Mouse (Mus musculus) intestine, embryonic 15.5 days (tissue): Measurements from ENCODE around the gene Dtnb. TPM values are rescaled to one million over a fixed set of nuclear protein-coding genes. Genes with fewer than 3 reads are reported as not detected.

Experiments used
- ATAC-seq: fragments of 200-750 bp; cut with Nextera tagmentation; 2 replicates; pipeline ENCODE4 v1.8.0; 2017; ENCODE audit warnings: moderate TSS enrichment, moderate library complexity
- H3K27ac ChIP-seq: fragments of 300-500 bp; sonication (generic); 2 replicates; pipeline ENCODE4 v1.5.1; 2015; ENCODE audit warnings: mild to moderate bottlenecking, inconsistent platforms
- H3K27me3 ChIP-seq: fragments of 300-500 bp; sonication (generic); replicated peaks from 2 replicates; pipeline ENCODE4 v1.6.1; 2015; ENCODE audit warnings: inconsistent platforms
- H3K36me3 ChIP-seq: fragments of 300-500 bp; sonication (generic); 2 replicates; pipeline ENCODE4 v1.6.1; 2015; ENCODE audit warnings: inconsistent platforms
- H3K4me1 ChIP-seq: fragments of 300-500 bp; sonication (generic); replicated peaks from 2 replicates; pipeline ENCODE4 v1.6.1; 2015; ENCODE audit warnings: inconsistent platforms
- H3K4me2 ChIP-seq: fragments of 300-500 bp; sonication (generic); replicated peaks from 2 replicates; pipeline ENCODE4 v1.6.1; 2015; ENCODE audit warnings: mild to moderate bottlenecking, inconsistent platforms
- H3K4me3 ChIP-seq: fragments of 300-500 bp; sonication (generic); replicated peaks from 2 replicates; pipeline ENCODE4 v1.5.1; 2015; ENCODE audit warnings: inconsistent platforms
- H3K9ac ChIP-seq: fragments of 300-500 bp; sonication (generic); 2 replicates; pipeline ENCODE4 v1.6.1; 2015; ENCODE audit warnings: inconsistent platforms
- H3K9me3 ChIP-seq: fragments of 300-500 bp; sonication (generic); 2 replicates; pipeline ENCODE4 v1.6.1; 2016; ENCODE audit warnings: inconsistent platforms
- WGBS: fragments of 180-500 bp; shearing (Covaris S2); methylation state at CpG from one replicate; pipeline ENCODE4 v1.1.7; 2015; 5-methylcytosine and 5-hydroxymethylcytosine counted together
- polyA plus RNA-seq: library from polyadenylated mRNA; unstranded; fragments of >200 nt; fragmentation: Nextera tagmentation; extraction: Ambion mirVana; gene quantifications from 2 replicates; pipeline ENCODE4 v1.2.1, GENCODE M21; 2015

The Dtnb gene
- polyA plus RNA-seq, 1 experiment from 2014 or later: 25.0 TPM

GRCm38 (mm10) chr12:3808396-3808981 lies 236.3 kb downstream of the Dtnb start:
- peak overlapping the region; percentile 85 for H3K9ac ChIP-seq
- H3K27me3 ChIP-seq: no peaks in the 10 kb centered on the region
- H3K9me3 ChIP-seq: no peaks in the 10 kb centered on the region
- H3K4me3 ChIP-seq: peak overlapping the region; percentile 92
- H3K27ac ChIP-seq: peak overlapping the region; percentile 96
- 5% methylated on average over 10 of the region's 10 CpGs for WGBS
- no peaks in the 10 kb centered on the region for H3K36me3 ChIP-seq
- H3K4me2 ChIP-seq: peak overlapping the region; percentile 78
- ATAC-seq: peak; percentile 41
- peaks cover 48% of the 10 kb centered on the region for H3K4me1 ChIP-seq

GRCm38 (mm10) chr12:3809520-3810180 lies 237.5 kb downstream of the Dtnb start:
- Histone ChIP-seq H3K4me1 (peaks cover 53% of the 10 kb centered on the region), H3K4me2 (peak overlapping the region; percentile 78), H3K27ac (0 out of 2 replicates have a peak overlapping the region, but pooled peaks have one; percentile 32), H3K4me3 (no peak overlapping the region; the same call in 1 of the 2 replicates), H3K27me3 (no peaks in the 10 kb centered on the region), H3K36me3 (no peaks in the 10 kb centered on the region; the same call in 1 of the 2 replicates), H3K9me3 (no peaks in the 10 kb centered on the region), H3K9ac (no peak overlapping the region)
- ATAC-seq: no peak
- WGBS: 49% methylated on average over 7 of the region's 7 CpGs

GRCm38 (mm10) chr12:3810455-3810854 lies 238.3 kb downstream of the Dtnb start:
- Histone ChIP-seq H3K27ac (0 out of 2 replicates have a peak overlapping the region, but pooled peaks have one; percentile 7), H3K9me3 (no peaks in the 10 kb centered on the region), H3K36me3 (no peaks in the 10 kb centered on the region; the same call in 1 of the 2 replicates), H3K9ac (no peak overlapping the region), H3K27me3 (no peaks in the 10 kb centered on the region), H3K4me2 (peak overlapping the region; percentile 78), H3K4me3 (no peak overlapping the region), H3K4me1 (peaks cover 59% of the 10 kb centered on the region)
- ATAC-seq: no peak
- WGBS: 17% methylated on average over 4 of the region's 4 CpGs

- H3K9me3 ChIP-seq: no peaks in the 10 kb centered on the region
- no peak overlapping the region for H3K4me3 ChIP-seq
- no peak for ATAC-seq
- peaks cover 58% of the 10 kb centered on the region for H3K4me1 ChIP-seq
- no peak overlapping the region for H3K9ac ChIP-seq
- H3K27me3 ChIP-seq: no peaks in the 10 kb centered on the region
- WGBS: 24% methylated on average over 5 of the region's 5 CpGs
- peak overlapping the region; percentile 37 for H3K4me2 ChIP-seq
- no peaks in the 10 kb centered on the region; the same call in 1 of the 2 replicates for H3K36me3 ChIP-seq
- 0 out of 2 replicates have a peak overlapping the region, but pooled peaks have one; percentile 13 for H3K27ac ChIP-seq
Observed at GRCm38 (mm10) chr12:3811596-3811995, 239.4 kb downstream of the Dtnb start.

GRCm38 (mm10) chr12:3812251-3812650 lies 240.1 kb downstream of the Dtnb start:
- 36% methylated on average over 6 of the region's 6 CpGs for WGBS
- ATAC-seq: no peak
- no peak overlapping the region for H3K27ac ChIP-seq
- H3K4me3 ChIP-seq: no peak overlapping the region
- no peaks in the 10 kb centered on the region for H3K27me3 ChIP-seq
- H3K9me3 ChIP-seq: no peaks in the 10 kb centered on the region
- H3K4me1 ChIP-seq: peaks cover 63% of the 10 kb centered on the region
- no peaks in the 10 kb centered on the region; the same call in 1 of the 2 replicates for H3K36me3 ChIP-seq
- no peak overlapping the region for H3K4me2 ChIP-seq
- no peak overlapping the region for H3K9ac ChIP-seq

GRCm38 (mm10) chr12:3813138-3813537 lies 241.0 kb downstream of the Dtnb start:
- ATAC-seq: no peak
- H3K9me3 ChIP-seq: no peaks in the 10 kb centered on the region
- H3K27ac ChIP-seq: no peak overlapping the region
- no peak overlapping the region for H3K4me2 ChIP-seq
- no peaks in the 10 kb centered on the region for H3K27me3 ChIP-seq
- WGBS: 87% methylated on average over 8 of the region's 8 CpGs
- H3K4me3 ChIP-seq: no peak overlapping the region
- H3K36me3 ChIP-seq: no peaks in the 10 kb centered on the region; the same call in 1 of the 2 replicates
- peaks cover 70% of the 10 kb centered on the region for H3K4me1 ChIP-seq
- no peak overlapping the region for H3K9ac ChIP-seq

GRCm38 (mm10) chr12:3815386-3815785 lies 243.2 kb downstream of the Dtnb start:
- H3K4me3 ChIP-seq: no peak overlapping the region
- no peaks in the 10 kb centered on the region; the same call in 1 of the 2 replicates for H3K36me3 ChIP-seq
- no peak for ATAC-seq
- no peaks in the 10 kb centered on the region for H3K27me3 ChIP-seq
- 51% methylated on average over 6 of the region's 6 CpGs for WGBS
- H3K9me3 ChIP-seq: no peaks in the 10 kb centered on the region
- H3K4me2 ChIP-seq: no peak overlapping the region
- peaks cover 71% of the 10 kb centered on the region for H3K4me1 ChIP-seq
- H3K9ac ChIP-seq: no peak overlapping the region
- H3K27ac ChIP-seq: peak overlapping the region; percentile 10; the same call in 1 of the 2 replicates

GRCm38 (mm10) chr12:3817033-3817432 lies 244.9 kb downstream of the Dtnb start:
- WGBS: 62% methylated on average over 7 of the region's 7 CpGs

GRCm38 (mm10) chr12:3817566-3817965 lies 245.4 kb downstream of the Dtnb start:
- Histone ChIP-seq H3K9me3 (no peaks in the 10 kb centered on the region), H3K36me3 (no peaks in the 10 kb centered on the region; the same call in 1 of the 2 replicates), H3K4me1 (peaks cover 64% of the 10 kb centered on the region), H3K27ac (no peak overlapping the region), H3K4me2 (no peak overlapping the region), H3K9ac (no peak overlapping the region), H3K4me3 (no peak overlapping the region), H3K27me3 (no peaks in the 10 kb centered on the region)
- no peak for ATAC-seq
- 66% methylated on average over 5 of the region's 5 CpGs for WGBS

More at GRCm38 (mm10) chr12:3817033-3817432, 244.9 kb downstream of the Dtnb start:
- no peak overlapping the region for H3K4me3 ChIP-seq
- no peak for ATAC-seq
- no peak overlapping the region for H3K27ac ChIP-seq
- H3K36me3 ChIP-seq: no peaks in the 10 kb centered on the region; the same call in 1 of the 2 replicates
- no peak overlapping the region for H3K9ac ChIP-seq
- no peaks in the 10 kb centered on the region for H3K9me3 ChIP-seq
- no peaks in the 10 kb centered on the region for H3K27me3 ChIP-seq
- no peak overlapping the region for H3K4me2 ChIP-seq
- H3K4me1 ChIP-seq: peaks cover 66% of the 10 kb centered on the region

GRCm38 (mm10) chr12:3819899-3820298 lies 247.7 kb downstream of the Dtnb start:
- 34% methylated on average over 4 of the region's 4 CpGs for WGBS
- Histone ChIP-seq H3K27me3 (no peaks in the 10 kb centered on the region), H3K4me2 (no peak overlapping the region), H3K4me1 (peaks cover 81% of the 10 kb centered on the region), H3K9ac (no peak overlapping the region), H3K9me3 (no peaks in the 10 kb centered on the region), H3K27ac (no peak overlapping the region), H3K36me3 (no peaks in the 10 kb centered on the region), H3K4me3 (no peak overlapping the region)
- peak; percentile 54 for ATAC-seq

- Histone ChIP-seq H3K27ac (peak overlapping the region; percentile 14; the same call in 1 of the 2 replicates), H3K9ac (no peak overlapping the region), H3K27me3 (no peaks in the 10 kb centered on the region), H3K4me3 (no peak overlapping the region), H3K36me3 (no peaks in the 10 kb centered on the region), H3K9me3 (no peaks in the 10 kb centered on the region), H3K4me2 (no peak overlapping the region), H3K4me1 (peaks cover 67% of the 10 kb centered on the region)
- no peak for ATAC-seq
- WGBS: 75% methylated on average over 5 of the region's 5 CpGs
Observed at GRCm38 (mm10) chr12:3823408-3823807, 251.2 kb downstream of the Dtnb start.

GRCm38 (mm10) chr12:3824906-3825713 lies 252.9 kb downstream of the Dtnb start:
- ATAC-seq: peak; percentile 39
- Histone ChIP-seq H3K9ac (0 out of 2 replicates have a peak overlapping the region, but pooled peaks have one; percentile 17), H3K27me3 (no peaks in the 10 kb centered on the region), H3K4me3 (no peak overlapping the region), H3K9me3 (no peaks in the 10 kb centered on the region), H3K36me3 (no peaks in the 10 kb centered on the region; the same call in 1 of the 2 replicates), H3K27ac (0 out of 2 replicates have a peak overlapping the region, but pooled peaks have one; percentile 22), H3K4me1 (peaks cover 51% of the 10 kb centered on the region), H3K4me2 (peak overlapping the region; percentile 38)
- 53% methylated on average over 5 of the region's 5 CpGs for WGBS
